Mouse (Mus musculus) small intestine, adult 2 months (tissue): Measurements from ENCODE around the gene Magi1.

Experiments used
- CTCF ChIP-seq: fragments of 200-500 bp; IDR thresholded peaks from 2 replicates; pipeline ENCODE4 v1.5.1; 2012; ENCODE audit warnings: low read depth, mild to moderate bottlenecking, control low read depth, inconsistent platforms, low read length, moderate library complexity, mixed read lengths; ENCODE audit not compliant: insufficient replicate concordance, insufficient read length; ENCODE audit errors: extremely low read depth
- POLR2A ChIP-seq: fragments of 200-500 bp; IDR thresholded peaks from 2 replicates; pipeline ENCODE4 v1.6.1; 2012; ENCODE audit warnings: low read depth, mild to moderate bottlenecking, control low read depth, inconsistent platforms, low read length, moderate library complexity

- no peak for TF ChIP-seq CTCF
- no peak for TF ChIP-seq POLR2A
These were observed 382.3 kb downstream of the Magi1 start for GRCm38 (mm10) chr6:93901408-93901807.
